Mouse (Mus musculus) left cerebral cortex, postnatal 10 days (tissue): ENCODE measurements around the gene Lrrc7. TPM values are rescaled to one million over a fixed set of nuclear protein-coding genes. Genes with fewer than 3 reads are reported as not detected.

Experiments
- DNase-seq, 2 experiments: peaks; one replicate each; pipeline ENCODE4 v3.0.0; 2021 to 2022; ENCODE audit warnings: low spot score in 2 of 2, mixed read lengths in 1 of 2; ENCODE audit errors: extremely low spot score in 1 of 2
- intact Hi-C: fragments of 180-260 bp; cut with DNase I; formaldehyde crosslinking; loops from one replicate; pipeline ENCODE4 v1.15.1; 2025
- total RNA-seq, 2 experiments: library from RNA; stranded (reverse); gene quantifications; 2 replicates each; pipeline ENCODE4 v1.2.3; 2021

Gene Lrrc7
- total RNA-seq, 2 experiments from 2014 or later, result 116 to 118 TPM

- intact Hi-C loops, result no loop called here
- no peak for DNase-seq
Observed at GRCm38 (mm10) chr3:158386848-158387247, 175.2 kb downstream of the Lrrc7 start.

GRCm38 (mm10) chr3:158375885-158376284 is 186.1 kb downstream of the Lrrc7 start:
- intact Hi-C loops, result no loop called here
- peak in 1 of 2 experiments; percentile 24 for DNase-seq

GRCm38 (mm10) chr3:158369169-158369568 is 192.9 kb downstream of the Lrrc7 start:
- intact Hi-C loops, result no loop called here

GRCm38 (mm10) chr3:158365801-158366200 is 196.2 kb downstream of the Lrrc7 start:
- intact Hi-C loops, result no loop called here

More at GRCm38 (mm10) chr3:158369169-158369568, 192.9 kb downstream of the Lrrc7 start:
- no peak for DNase-seq

GRCm38 (mm10) chr3:158362091-158362490 is 199.9 kb downstream of the Lrrc7 start:
- intact Hi-C loops, result no loop called here
- no peak for DNase-seq

More at GRCm38 (mm10) chr3:158365801-158366200, 196.2 kb downstream of the Lrrc7 start:
- no peak for DNase-seq

- intact Hi-C loops, result no loop called here
- DNase-seq, result no peak
Observed at GRCm38 (mm10) chr3:158356706-158357105, 205.3 kb downstream of the Lrrc7 start.

- intact Hi-C loops, result no loop called here
- DNase-seq, result no peak
Observed at GRCm38 (mm10) chr3:158356194-158356593, 205.8 kb downstream of the Lrrc7 start.

- no peak for DNase-seq
- intact Hi-C loops, result no loop called here
Observed at GRCm38 (mm10) chr3:158340808-158341207, 221.2 kb downstream of the Lrrc7 start.

GRCm38 (mm10) chr3:158330085-158330484 is 231.9 kb downstream of the Lrrc7 start:
- intact Hi-C loops, result no loop called here

GRCm38 (mm10) chr3:158310391-158310790 is 251.6 kb downstream of the Lrrc7 start:
- intact Hi-C loops, result no loop called here
- DNase-seq, result no peak

More at GRCm38 (mm10) chr3:158330085-158330484, 231.9 kb downstream of the Lrrc7 start:
- no peak for DNase-seq

GRCm38 (mm10) chr3:158307415-158307814 is 254.6 kb downstream of the Lrrc7 start:
- DNase-seq, result no peak

GRCm38 (mm10) chr3:158298732-158299131 is 263.3 kb downstream of the Lrrc7 start:
- intact Hi-C loops, result no loop called here
- DNase-seq, result no peak

More at GRCm38 (mm10) chr3:158307415-158307814, 254.6 kb downstream of the Lrrc7 start:
- intact Hi-C loops, result no loop called here

GRCm38 (mm10) chr3:158295041-158295440 is 267.0 kb downstream of the Lrrc7 start:
- intact Hi-C loops, result no loop called here
- no peak for DNase-seq

- no peak for DNase-seq
- intact Hi-C loops, result no loop called here
Observed at GRCm38 (mm10) chr3:158284431-158284830, 277.6 kb downstream of the Lrrc7 start.

GRCm38 (mm10) chr3:158278631-158279030 is 283.4 kb downstream of the Lrrc7 start:
- peak in 1 of 2 experiments; percentile 34 for DNase-seq
- intact Hi-C loops, result no loop called here

- no peak for DNase-seq
- intact Hi-C loops, result no loop called here
Observed at GRCm38 (mm10) chr3:158272700-158273099, 289.3 kb downstream of the Lrrc7 start.

GRCm38 (mm10) chr3:158270887-158271286 is 291.1 kb downstream of the Lrrc7 start:
- intact Hi-C loops, result no loop called here
- no peak for DNase-seq

GRCm38 (mm10) chr3:158252576-158252975 is 309.4 kb downstream of the Lrrc7 start:
- intact Hi-C loops, result no loop called here
- no peak for DNase-seq

- DNase-seq, result no peak
- intact Hi-C loops, result no loop called here
Observed at GRCm38 (mm10) chr3:158247672-158248071, 314.3 kb downstream of the Lrrc7 start.

GRCm38 (mm10) chr3:158210657-158211056 is 351.4 kb downstream of the Lrrc7 start:
- intact Hi-C loops, result no loop called here
- no peak for DNase-seq

- intact Hi-C loops, result no loop called here
- DNase-seq, result peak in 1 of 2 experiments; percentile 16
Observed at GRCm38 (mm10) chr3:158210026-158210425, 352.0 kb downstream of the Lrrc7 start.
